Mouse (Mus musculus) T-helper 2 cell (primary cell): ENCODE results near the gene Cd80.

Experiments
- in situ Hi-C: fragments of 300-600 bp; cut with MboI, MseI; formaldehyde crosslinking; loops from one replicate; pipeline ENCODE4 v1.15.1; 2025; ENCODE audit warnings: high pct_unique_total_duplicates

The Cd80 gene

DNA sequence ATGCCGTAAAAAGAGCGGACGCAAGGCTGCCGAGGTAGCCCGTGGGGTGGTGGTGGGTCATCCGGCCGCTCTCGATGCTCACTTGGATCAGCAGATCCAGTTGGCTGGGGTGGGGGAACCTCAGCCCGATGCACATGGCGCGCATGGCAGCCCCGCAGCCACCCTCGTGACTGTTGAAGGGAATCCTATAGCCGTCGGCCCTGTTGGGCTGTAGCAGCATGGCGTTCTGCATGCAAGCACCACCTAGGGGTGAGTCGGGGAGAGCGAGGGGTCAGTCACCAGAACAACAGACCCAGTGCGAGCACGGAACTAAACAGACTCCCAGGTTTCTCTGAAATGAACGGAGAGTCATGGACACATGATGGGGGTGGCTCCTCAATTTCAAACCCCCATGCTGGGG lies 8.0 kb upstream of the Cd80 start:
- in situ Hi-C loops = loop anchor here (5.0 kb wide), 2 partner anchors 35 kb away; no protein-coding TSS in a partner anchor

DNA sequence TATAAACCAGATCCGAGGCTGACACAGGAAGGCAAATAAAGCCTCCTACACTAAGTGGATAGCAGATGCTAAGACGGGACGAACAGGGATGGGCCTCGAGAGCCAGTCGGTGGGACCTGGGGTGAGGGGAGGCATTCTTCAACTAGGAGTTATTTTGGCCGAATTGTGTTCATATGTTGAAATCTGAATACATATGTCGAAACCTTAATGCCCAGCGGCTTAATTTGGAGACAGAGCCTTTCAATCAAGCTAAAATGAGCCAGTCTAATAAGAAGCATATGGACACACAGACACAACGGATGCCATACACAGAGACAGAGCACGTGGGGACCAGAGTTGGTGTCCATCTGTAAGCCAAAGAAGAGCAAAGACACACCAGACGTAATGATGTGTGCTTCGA lies 6.9 kb upstream of the Cd80 start:
- in situ Hi-C loops = loop anchor here (5.0 kb wide), 2 partner anchors 34 to 36 kb away; no protein-coding TSS in a partner anchor

DNA sequence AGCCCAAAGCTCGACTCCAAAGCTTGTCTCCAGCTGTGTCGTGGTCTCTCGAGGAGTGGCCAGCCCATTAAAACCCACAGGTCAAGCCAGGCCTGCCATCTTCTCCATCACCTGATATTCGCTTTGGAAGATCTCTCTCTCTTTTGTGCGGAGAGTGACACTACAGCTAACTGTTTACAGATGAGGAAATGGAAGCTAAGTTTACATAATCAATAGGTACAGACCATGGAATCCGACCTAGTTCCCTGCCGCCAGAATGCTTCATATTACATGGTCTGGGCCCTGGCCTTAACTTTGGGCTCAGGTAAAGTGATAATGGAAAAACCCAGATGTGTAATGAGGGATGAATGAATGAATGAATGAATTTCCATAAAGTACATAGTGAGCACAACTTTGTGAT lies 4.7 kb upstream of the Cd80 start:
- in situ Hi-C loops = no loop called here

DNA sequence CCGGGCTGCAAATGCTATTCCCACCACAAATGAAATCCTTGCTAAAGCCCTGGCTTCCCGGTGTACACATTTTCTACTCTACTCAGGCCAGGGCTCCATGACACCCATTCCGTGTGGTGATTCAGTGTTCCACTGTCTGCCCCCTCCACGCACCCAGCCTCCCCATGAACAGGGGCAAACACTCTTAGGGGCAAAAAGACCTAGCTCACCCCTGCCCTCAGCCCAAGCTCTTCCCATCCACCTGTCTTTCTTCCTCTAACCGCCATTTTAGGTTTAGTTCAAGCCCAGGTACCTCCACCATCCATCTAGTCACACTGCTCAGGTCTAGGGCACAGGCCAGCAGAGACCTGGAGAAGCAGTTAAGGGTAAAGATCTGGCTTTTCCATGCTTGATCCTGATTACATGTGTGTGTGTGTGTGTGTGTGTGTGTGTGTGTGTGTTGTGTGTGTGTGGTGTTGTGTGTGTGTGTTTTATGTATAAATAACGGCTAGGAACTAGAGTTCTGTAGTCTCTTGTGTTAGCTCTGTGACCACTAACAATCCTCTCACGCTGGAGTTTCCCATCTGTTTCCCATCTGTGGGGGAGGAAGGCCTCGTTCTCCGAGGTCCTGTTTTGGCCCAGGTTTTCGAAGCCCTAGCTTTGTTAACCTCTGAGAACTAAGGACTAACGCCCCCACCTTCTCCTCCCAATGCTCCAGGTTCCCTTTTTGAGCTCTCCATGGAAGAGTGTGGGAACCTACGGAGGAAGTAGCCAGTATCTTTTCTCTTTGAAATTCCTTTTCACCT lies 3.7 kb upstream of the Cd80 start:
- in situ Hi-C loops = no loop called here

DNA sequence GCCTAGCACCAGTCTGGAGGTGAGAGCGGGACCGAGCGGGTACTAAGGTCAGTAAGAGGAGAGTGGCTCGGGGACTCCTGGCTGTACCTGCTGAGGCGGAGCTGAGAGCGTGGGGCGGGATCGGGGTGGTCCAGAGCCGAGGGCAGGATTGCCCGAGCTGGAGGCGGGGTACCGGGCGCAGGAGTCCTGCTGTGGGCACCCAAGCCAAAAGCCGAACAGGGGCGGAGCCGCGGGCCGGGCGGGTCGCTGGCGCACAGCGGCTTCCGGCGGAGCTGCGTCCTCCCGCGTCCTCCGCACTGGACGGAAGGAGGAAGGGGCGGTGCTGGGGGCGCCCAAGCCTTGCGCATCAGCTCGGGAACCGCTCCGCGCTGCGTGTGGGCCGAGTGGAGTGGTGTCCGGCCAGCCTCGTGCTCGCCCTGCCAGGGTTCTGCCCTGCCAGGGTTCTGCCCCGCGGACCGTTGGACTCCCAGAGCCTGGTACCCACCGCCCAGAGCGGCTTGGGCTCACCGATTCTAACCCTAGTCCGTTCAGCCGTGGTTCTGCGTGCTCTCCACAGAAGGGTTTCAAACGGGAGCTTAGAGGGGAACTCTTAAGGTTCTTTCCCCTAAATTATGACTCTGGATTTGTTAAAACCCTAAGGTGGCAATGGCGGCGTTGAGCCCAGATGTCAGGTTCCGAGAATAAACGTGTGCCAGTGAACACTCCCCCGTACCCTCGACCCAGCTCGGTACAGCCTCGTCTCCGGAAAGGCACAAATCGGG lies 2.7 kb upstream of the Cd80 start, which contains the start of gene Adprh:
Gene Adprh, minus strand, starts transcription at position 262 of the 761 bp plus-strand sequence.
- in situ Hi-C loops = no loop called here

DNA sequence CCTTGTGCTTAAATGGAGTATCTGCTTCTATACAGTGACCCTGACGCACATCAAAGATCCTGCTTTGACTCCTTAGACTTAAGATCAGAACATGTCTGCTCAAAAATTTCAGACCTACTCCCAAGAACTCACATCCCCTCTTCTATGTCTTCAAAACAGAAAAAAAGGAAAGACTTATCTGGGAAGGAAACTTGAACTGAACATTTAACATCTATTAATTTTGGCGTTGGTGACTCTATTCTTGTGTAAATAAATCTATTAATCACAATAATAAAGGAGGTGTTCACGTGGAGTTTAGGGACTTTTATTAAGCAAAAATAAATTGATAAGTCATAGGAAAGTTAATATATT lies 2.2 kb upstream of the Cd80 start:
- in situ Hi-C loops = no loop called here

DNA sequence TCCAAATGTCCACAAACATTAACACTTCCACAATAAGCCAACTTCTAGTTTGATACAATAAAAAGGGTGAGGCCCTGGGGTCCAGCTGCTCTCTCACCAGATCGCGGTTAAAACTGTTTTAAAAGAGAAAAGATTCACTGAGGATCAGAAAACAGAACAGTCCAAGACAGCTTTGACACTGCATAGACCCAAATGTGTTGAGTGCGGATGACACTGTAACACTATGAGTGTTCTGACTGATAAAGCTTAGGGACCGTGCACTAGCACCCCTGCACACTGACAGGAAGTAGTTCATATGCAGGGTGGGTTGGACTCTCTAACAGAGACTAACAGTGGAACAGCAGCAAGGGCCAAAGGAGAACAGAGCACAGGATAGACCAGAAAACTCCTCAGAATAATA lies 1.4 kb upstream of the Cd80 start:
- in situ Hi-C loops = no loop called here

DNA sequence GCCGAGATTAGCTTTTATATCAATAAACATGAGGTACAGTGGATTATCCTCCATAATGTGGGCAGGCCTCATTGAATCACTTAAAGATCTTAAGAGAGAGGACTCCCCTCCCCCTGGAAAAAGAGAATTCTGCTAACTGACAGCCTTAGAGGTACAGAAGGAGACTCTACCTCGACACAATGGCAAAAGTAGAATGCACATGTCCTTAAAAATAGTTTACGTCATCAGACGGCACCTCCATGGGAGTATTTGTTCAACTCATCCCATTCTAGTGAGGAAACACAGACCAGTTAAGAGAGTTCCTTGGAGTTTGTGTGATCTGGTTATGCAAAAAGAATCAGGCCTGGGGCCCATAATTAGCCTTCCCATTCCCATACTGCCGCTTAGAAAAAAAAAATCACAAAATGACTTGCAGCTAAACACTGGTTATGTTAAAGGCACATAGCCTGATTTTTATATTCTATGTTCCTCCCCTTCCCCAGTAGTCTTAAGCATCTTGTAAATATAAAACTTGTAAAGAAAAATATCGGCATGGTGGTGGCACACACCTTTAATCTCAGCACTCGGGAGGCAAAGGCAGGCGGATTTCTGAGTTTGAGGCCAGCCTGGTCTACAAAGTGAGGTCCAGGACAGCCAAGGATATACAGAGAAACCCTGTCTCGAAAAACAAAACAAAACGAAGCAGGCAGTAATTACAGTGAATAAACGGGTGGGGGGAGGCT lies 667 bp upstream of the Cd80 start:
- in situ Hi-C loops = no loop called here

DNA sequence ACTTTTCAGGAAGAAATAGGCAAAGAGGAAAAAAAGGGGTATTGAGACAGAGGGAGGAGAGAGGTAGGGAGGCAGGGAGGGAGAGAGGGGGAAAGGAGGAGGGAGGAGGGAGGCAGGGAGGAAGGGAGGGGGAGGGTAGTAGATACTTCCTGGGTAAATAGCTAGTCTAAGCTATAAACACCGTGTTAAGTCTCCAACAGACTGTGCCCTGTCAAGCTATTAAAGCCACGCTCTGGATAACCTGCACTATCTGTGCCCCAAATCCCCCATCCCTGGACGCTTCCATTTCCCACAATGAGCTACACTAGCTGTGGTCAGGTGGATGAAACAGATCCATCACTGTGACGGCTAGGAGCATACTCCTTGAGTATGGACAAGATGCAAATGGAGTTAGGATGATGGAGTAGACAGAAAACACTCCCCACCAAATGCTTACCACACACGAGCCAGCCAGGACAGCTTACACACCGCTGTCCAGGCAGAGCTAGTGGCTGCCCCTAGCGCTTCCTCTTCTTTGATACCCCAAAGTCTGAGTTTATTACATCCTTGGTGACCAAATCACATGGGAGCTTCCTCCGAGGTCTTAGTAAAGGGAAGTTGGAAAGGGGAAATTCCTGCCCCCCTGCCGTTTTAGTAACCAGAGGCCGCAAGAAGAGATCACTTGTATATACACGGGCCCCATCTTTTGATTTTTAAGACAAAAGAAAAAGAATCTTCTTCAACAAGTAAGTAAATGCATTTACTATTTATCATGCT lies 1.6 kb downstream of the Cd80 start:
- in situ Hi-C loops = no loop called here

DNA sequence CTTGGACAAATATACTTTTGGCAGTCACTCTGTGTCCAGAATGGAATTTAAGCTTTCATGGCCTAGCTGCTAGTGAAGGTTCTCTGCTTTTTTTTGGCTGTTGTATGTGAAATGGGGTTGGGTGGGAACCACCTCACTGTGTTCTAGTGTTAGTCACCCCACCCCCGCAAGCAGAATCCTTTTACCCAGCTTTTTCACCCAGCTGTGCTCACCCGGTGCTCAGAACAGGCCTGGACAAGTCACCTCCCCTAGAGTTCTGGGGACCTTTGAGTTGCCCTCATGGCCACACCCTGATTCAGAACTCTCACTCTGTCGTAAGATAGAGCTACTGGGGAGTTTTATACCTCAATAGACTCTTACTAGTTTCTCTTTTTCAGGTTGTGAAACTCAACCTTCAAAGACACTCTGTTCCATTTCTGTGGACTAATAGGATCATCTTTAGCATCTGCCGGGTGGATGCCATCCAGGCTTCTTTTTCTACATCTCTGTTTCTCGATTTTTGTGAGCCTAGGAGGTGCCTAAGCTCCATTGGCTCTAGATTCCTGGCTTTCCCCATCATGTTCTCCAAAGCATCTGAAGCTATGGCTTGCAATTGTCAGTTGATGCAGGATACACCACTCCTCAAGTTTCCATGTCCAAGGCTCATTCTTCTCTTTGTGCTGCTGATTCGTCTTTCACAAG lies 3.4 kb downstream of the Cd80 start:
- in situ Hi-C loops = no loop called here

DNA sequence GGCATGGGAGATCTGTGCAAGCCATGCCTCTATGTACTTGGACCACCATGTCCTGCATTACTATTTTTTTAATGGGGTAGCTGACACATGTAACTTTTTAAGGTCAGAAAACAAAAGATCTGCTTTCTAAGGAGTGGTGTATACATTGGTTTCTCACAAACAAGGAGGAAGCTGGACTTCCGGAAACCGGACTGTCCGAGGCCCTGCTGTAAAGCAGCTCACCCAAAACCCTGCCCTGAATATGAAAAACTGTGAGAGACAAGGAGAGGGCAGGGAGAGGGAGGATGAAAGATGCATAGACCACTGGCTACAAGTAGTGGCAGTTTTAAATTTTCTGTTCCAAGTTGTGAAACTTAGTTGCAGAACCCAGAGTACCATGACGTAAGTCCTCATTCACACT lies 4.6 kb downstream of the Cd80 start:
- in situ Hi-C loops = no loop called here

DNA sequence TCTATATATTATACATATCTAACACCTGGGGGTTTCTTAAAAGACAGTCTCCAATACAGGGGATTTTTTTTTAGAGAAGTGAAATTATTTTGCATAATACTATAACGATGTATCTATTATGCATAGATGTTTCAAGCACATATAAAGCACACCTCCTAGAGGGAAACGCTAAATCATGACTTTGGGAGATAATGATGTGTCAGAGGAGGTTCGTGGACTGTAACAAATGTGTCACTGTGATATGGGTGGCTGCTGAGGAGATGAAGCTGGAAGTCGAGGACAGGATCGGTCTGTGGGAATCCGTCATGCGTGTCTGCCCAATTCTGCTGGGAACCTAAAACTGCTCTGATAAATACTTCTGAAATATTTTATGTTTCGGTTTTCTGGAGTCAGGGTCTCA lies 6.4 kb downstream of the Cd80 start:
- in situ Hi-C loops = no loop called here

DNA sequence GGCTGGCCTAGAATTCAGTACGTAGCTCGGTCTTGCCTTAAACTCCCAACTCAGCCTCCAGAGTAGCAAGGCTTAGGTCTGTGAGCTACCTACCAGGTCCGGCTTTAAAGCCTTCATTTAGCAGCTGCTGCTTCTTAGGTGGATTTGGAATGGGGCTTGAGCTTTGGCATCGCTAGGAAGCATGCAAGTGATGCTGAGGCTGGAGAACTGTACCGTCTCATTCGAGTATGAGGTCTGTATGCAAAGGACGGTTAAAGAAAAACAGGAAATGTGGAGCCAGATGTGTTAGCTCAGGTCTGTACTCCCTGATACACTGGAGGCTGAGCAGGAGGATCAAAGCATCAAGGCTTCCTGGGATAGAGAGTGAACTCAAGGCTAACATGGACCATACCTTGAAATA lies 6.8 kb downstream of the Cd80 start:
- in situ Hi-C loops = no loop called here

DNA sequence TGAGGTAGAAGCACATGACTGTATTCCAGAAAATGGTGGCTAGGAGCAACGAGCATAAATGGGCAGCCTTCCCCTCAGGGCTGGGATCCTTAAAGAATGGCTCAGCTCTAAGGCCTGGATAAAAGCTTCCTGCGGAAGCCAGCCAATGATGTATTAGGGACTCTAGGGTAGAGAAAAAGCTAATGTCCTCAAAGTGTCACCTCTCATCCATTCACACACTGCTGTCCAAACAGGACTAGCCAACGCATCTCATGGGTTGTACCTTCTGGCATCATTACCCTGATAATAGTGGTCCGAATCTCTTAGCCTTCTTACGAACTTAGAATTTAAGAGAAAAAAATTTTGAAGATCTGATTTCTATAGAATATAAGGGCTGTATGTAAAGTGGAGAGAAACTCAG lies 7.9 kb downstream of the Cd80 start:
- in situ Hi-C loops = no loop called here

DNA sequence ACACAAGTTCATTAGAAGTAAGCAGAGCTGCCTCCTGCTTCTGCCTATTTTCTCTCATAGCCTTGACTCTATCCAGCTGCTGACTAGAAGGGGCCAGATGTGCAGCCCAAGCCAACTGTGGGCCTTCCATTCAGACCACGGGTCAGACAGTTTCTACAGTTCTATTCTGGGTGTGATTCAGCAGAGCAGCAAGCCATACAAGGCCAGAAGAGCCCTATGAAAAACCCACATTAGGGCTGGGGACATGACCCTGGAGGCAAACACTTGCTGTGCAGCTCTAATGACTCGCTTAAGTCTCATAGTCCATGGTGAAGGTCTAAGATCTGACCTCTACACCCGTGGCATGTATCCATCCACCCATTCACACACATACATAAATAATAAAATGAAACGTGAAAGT lies 10.7 kb downstream of the Cd80 start:
- in situ Hi-C loops = no loop called here

DNA sequence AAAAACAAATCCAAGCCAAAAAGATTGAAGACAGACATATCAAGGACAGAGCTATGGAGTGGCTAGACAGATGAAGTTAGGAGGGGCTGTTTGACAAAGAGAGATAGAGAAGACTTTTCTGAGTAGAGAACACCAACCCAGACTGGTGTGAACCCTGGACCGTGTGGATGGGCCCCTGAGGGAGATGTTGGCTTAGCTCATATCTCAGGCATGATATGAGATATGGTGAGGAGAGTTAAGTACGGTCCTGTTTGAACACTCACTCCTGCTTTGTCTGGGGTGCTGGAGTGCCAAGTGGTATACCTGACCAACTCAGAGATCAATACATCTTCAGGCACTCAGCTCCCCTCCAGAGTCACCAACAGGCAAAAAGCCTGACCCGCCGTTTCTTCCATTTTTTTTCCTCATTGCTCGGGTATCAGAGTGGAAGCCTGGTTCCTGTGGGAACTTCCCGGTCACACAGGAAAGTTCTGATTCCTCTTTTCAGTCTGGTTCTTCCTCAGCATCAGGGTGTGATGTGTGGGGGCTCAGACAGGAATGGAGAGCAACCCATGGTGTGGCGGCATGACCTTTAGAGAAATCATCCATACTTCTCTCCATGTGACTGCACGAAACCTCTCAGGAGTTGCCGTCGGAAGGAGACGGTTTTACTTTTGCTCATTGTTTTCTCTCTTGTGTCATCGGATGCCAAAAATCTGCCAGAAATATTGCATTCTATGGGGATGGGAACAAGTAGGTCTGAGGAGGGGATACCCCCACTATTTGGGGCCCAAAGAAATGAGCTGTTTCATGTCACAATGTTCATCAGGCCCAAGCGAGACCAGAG lies 11.9 kb downstream of the Cd80 start:
- in situ Hi-C loops = no loop called here

DNA sequence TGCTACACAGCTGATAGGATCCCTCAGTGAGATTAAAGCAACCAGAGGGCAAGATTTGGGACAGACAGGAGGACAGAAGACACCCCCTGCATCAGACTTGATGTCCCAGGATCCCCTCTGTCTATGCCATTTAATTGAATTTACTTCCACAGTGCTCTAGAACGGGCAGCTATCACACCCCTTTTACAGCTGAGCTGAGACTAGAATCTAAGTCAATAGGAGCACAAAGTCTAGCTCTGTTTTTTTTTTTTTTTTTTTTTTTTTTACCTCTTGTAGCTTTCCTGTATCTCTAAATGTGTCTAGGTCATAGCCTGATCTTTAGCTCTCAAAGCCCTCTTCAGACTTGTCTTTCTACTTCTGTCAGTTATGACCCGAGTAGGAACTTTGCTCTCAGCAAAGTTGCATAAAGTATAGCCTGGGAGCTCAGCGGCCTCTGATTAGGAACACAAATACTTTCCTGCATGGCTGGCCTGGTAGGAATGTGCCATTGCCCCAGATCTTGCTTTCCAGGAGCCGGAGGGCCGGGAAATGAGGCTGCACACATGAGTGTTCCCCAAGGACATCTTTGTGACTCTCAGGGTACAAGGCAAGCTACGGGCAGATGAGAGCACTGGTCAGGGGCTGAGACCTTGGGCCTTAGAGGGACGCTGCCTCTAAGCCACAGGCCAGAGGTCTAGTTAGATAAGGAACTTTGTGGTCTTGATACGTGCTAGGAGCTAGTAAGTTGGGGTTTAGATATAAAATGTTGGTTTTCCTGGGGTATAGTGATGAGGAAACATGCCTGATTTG lies 12.8 kb downstream of the Cd80 start:
- in situ Hi-C loops = no loop called here

DNA sequence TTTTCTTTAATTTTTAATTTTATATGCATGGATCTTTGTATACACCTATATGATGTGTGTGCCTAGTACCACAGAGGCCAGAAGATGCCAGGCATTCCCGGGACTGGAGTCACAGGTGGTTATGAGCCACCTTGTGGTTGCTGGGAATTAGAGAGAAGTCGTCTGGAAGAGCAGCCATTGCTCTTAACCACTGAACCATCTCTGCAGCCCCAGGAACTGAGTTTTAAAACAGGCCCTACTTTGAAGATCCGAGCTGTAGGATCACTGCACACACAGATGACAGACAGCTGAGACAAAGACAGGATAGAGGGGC lies 13.3 kb downstream of the Cd80 start:
- in situ Hi-C loops = no loop called here

DNA sequence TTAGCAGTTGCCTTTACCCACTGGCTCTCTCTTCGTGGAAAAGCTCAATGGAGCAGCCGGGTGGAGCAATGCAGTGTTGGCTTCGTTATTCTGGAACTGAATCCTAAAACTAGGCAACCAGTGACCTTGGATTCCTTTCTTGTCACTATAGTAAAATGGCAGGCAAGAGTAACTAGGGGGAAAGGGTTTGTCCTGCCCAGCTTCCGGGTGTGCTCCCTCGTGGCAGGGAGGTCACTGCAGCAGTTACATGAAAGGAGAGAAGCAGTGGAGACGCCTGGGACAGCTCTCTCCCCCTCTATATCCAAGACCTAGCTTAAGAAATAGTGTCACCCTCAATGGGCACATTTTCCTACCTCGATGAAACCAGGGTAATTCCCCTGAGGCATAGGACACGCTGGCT lies 14.1 kb downstream of the Cd80 start:
- in situ Hi-C loops = no loop called here
